Mouse (Mus musculus) midbrain, embryonic 11.5 days (tissue): ENCODE measurements at regions not wholly inside any gene's neighbourhood (a gene's known extent, or its start where the extent isn't known, plus 50 kb on each side); places are given as distances from the start of the nearest gene placed in this dataset.

Experiments
- ATAC-seq: fragments of 200-750 bp; cut with Nextera tagmentation; 2 replicates; pipeline ENCODE4 v1.8.0; 2017; ENCODE audit warnings: moderate TSS enrichment, moderate library complexity; ENCODE audit not compliant: low FRiP score
- DNase-seq: peaks from one replicate; pipeline ENCODE4 v3.0.0; 2015; ENCODE audit warnings: low spot score; ENCODE audit errors: missing footprints
- H3K27ac ChIP-seq: fragments of 300-500 bp; sonication (generic); 2 replicates; pipeline ENCODE4 v1.5.1; 2014; ENCODE audit warnings: low read depth, low read length
- H3K27me3 ChIP-seq: fragments of 300-500 bp; sonication (generic); 2 replicates; pipeline ENCODE4 v1.6.1; 2014; ENCODE audit warnings: mild to moderate bottlenecking, low read length, moderate library complexity, mixed read lengths; ENCODE audit not compliant: control insufficient read depth, insufficient read depth
- H3K36me3 ChIP-seq: fragments of 300-500 bp; sonication (generic); 2 replicates; pipeline ENCODE4 v1.6.1; 2014; ENCODE audit warnings: mild to moderate bottlenecking, low read length, moderate library complexity, mixed read lengths; ENCODE audit not compliant: control insufficient read depth, insufficient read depth
- H3K4me1 ChIP-seq: fragments of 300-500 bp; sonication (generic); 2 replicates; pipeline ENCODE4 v1.6.1; 2014; ENCODE audit warnings: low read length; ENCODE audit not compliant: control insufficient read depth, insufficient read depth
- H3K4me2 ChIP-seq: fragments of 300-500 bp; sonication (generic); 2 replicates; pipeline ENCODE4 v1.6.1; 2014; ENCODE audit warnings: mild to moderate bottlenecking, moderate library complexity
- H3K4me3 ChIP-seq: fragments of 300-500 bp; sonication (generic); 2 replicates; pipeline ENCODE4 v1.5.1; 2014; ENCODE audit warnings: low read depth, low read length
- H3K9ac ChIP-seq: fragments of 300-500 bp; sonication (generic); 2 replicates; pipeline ENCODE4 v1.6.1; 2014; ENCODE audit warnings: low read length
- H3K9me3 ChIP-seq: fragments of 300-500 bp; sonication (generic); 2 replicates; pipeline ENCODE4 v1.6.1; 2016; ENCODE audit warnings: low read length; ENCODE audit not compliant: control insufficient read depth
- WGBS: fragments of 180-500 bp; shearing (Covaris S2); extraction: QIAGEN DNeasy Blood & Tissue Kit; methylation state at CpG from one replicate; pipeline ENCODE4 v1.1.7; 2014; 5-methylcytosine and 5-hydroxymethylcytosine counted together

- 76% methylated on average over 6 of the region's 6 CpGs for whole genome bisulfite sequencing
- Histone ChIP-seq H3K9ac (no peak overlapping the region), H3K4me1 (peaks cover 11% of the 10 kb centered on the region; the same call in 1 of the 2 replicates), H3K4me3 (no peak overlapping the region), H3K9me3 (no peaks in the 10 kb centered on the region), H3K27ac (no peak overlapping the region), H3K4me2 (no peak overlapping the region), H3K36me3 (no peaks in the 10 kb centered on the region), H3K27me3 (no peaks in the 10 kb centered on the region)
- ATAC-seq: no peak
- no peak for DNase-seq
Measured at GRCm38 (mm10) chr9:63069919-63070318, 78.8 kb downstream of the Skor1 start.

DNA sequence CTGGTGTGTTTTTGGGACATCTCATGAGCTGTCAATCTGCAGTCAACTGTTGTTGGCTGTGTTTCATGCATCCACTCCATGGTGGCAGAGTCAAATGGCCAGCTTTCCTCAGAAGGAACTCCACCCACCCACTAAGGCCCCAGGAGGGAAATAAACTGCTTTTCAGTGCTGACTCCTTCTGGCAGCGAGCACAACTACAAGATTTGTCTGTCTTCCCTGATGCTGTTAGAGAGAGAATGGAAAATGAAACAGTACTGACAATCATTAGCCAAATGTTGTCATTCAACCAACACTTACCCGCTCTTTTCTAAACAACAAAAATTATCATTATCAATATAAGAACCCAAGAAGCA lies 79.3 kb upstream of the Pias1 start:
- Histone ChIP-seq H3K9me3 (no peaks in the 10 kb centered on the region; the same call in 1 of the 2 replicates), H3K4me1 (no peaks in the 10 kb centered on the region), H3K9ac (no peak overlapping the region), H3K27me3 (no peaks in the 10 kb centered on the region), H3K27ac (no peak overlapping the region), H3K4me2 (no peak overlapping the region), H3K36me3 (no peaks in the 10 kb centered on the region), H3K4me3 (no peak overlapping the region)
- DNase-seq: no peak
- 72% methylated on average over 2 of the region's 2 CpGs for WGBS
- ATAC-seq: no peak

- Histone ChIP-seq H3K36me3 (no peaks in the 10 kb centered on the region), H3K9ac (no peak overlapping the region), H3K4me3 (no peak overlapping the region), H3K9me3 (no peaks in the 10 kb centered on the region; the same call in 1 of the 2 replicates), H3K27ac (no peak overlapping the region), H3K4me2 (no peak overlapping the region), H3K4me1 (no peaks in the 10 kb centered on the region), H3K27me3 (no peaks in the 10 kb centered on the region)
- ATAC-seq (no peak), DNase-seq (no peak)
- WGBS: 87% methylated on average over 10 of the region's 10 CpGs
Measured at GRCm38 (mm10) chr9:63066384-63067053, 78.8 kb upstream of the Pias1 start.

- WGBS: 98% methylated on average over 2 of the region's 2 CpGs
- DNase-seq (no peak), ATAC-seq (no peak)
- Histone ChIP-seq H3K9me3 (no peaks in the 10 kb centered on the region; the same call in 1 of the 2 replicates), H3K4me1 (peaks cover 11% of the 10 kb centered on the region), H3K4me2 (no peak overlapping the region), H3K9ac (no peak overlapping the region), H3K4me3 (no peak overlapping the region), H3K27ac (no peak overlapping the region), H3K36me3 (no peaks in the 10 kb centered on the region), H3K27me3 (peaks cover 3% of the 10 kb centered on the region; the same call in 1 of the 2 replicates)
Measured at GRCm38 (mm10) chr9:63063525-63063924, 75.8 kb upstream of the Pias1 start.

DNA sequence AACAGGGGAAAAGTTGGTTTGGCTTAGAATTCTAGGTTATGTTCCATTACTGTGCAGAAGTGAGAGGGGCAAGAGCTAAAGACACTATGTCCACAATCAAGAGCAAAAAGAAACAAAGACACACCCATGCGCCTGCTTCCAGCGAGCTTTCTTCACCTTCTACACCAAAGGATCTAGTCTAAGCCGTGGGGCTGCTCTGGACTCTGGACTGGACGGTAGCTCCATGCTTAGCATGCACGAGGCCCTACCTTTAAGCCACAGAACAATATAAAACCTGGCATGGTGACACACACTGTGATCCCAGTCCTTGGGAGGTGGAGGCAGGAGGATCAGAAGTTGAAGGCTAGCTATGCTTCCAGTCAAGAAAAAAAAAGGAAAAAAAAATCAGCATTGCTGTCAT lies 73.0 kb upstream of the Pias1 start:
- WGBS: 77% methylated on average over 5 of the region's 5 CpGs
- H3K36me3 ChIP-seq: no peaks in the 10 kb centered on the region

DNA sequence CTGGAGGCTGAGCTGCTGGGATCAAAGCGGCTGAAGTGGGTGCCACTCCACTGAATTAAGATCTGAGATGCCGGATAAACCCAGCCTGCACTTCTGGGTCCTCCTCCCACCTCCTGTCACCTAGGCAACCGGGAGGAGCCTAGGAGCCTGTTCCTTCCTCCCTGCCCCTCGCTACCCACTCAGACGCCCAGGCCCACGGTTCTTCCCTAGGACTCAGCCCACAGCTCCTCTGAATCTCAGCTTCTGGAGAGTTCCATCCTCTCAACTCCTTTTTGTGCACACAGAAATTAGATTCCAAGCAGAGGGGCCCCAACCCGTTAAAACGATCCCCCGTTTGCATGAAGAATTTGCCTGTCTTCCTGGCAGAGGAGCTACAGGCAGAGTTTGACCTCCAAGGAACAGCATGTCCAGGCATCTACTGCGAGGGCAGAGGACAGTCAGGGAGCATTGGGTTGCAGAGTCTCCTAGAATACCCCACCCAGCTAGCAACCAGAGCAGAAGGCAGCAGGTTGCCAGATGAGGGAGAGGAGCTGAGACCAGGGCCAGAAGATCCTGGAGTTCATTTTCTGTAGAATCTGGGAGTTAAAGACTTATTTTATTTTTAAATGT lies 71.6 kb upstream of the Pias1 start:
- peak; percentile 93 for ATAC-seq
- Histone ChIP-seq H3K9me3 (no peaks in the 10 kb centered on the region; the same call in 1 of the 2 replicates), H3K4me2 (peak overlapping the region; percentile 43), H3K27ac (peak overlapping the region; percentile 88), H3K9ac (peak overlapping the region; percentile 46), H3K4me1 (peaks cover 12% of the 10 kb centered on the region), H3K36me3 (no peaks in the 10 kb centered on the region), H3K4me3 (peak overlapping the region; percentile 9), H3K27me3 (peaks cover 5% of the 10 kb centered on the region; the same call in 1 of the 2 replicates)
- 2% methylated on average over 10 of the region's 10 CpGs for WGBS
- no peak for DNase-seq

More for the DNA sequence above, 73.0 kb upstream of the Pias1 start:
- Histone ChIP-seq H3K27ac (no peak overlapping the region), H3K9me3 (no peaks in the 10 kb centered on the region; the same call in 1 of the 2 replicates), H3K27me3 (peaks cover 5% of the 10 kb centered on the region; the same call in 1 of the 2 replicates), H3K4me3 (no peak overlapping the region), H3K4me1 (peaks cover 12% of the 10 kb centered on the region), H3K4me2 (no peak overlapping the region), H3K9ac (no peak overlapping the region)
- DNase-seq (no peak), ATAC-seq (no peak)

DNA sequence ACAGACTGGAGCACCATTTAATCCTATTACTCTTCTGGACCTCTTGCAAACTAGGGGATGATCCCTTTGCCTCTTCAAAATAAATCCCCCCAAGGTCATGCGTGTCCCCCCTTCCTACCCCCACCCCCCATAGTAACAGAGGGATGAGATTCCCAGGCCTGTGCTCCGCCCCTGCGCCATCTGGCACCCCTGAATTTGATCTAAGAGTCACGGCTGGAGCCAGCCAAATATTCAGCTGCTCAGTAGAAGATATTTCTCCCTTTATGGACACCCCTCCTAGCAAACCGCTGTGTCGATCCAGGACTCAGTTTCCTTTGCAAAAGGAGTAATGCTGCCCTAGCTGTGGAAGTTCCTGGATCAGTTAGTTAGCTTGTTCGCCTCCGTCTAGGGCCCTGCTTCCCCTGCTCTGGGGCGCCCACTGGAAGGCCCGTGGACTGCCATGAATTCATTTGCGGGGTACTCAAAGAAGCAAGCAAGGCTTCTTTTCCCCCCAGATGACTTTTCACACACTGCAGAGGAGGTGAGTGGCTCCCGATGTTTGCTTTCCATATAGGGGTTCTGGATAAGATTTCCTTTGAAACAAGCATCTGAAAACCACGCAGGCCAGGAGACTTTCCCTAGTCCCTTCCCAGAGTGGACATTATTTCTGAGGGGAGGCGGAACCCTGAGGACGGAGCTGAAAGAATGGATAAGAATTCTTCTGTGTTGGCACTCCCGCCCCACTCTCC lies 70.9 kb upstream of the Pias1 start:
- Histone ChIP-seq H3K27ac (peak overlapping the region; percentile 88), H3K9me3 (no peaks in the 10 kb centered on the region; the same call in 1 of the 2 replicates), H3K9ac (peak overlapping the region; percentile 46), H3K4me1 (peaks cover 12% of the 10 kb centered on the region), H3K4me2 (peak overlapping the region; percentile 43), H3K4me3 (peak overlapping the region; percentile 9), H3K27me3 (peaks cover 5% of the 10 kb centered on the region; the same call in 1 of the 2 replicates), H3K36me3 (no peaks in the 10 kb centered on the region)
- ATAC-seq (peak; percentile 74), DNase-seq (peak; percentile 96)
- WGBS: 9% methylated on average over 16 of the region's 16 CpGs

DNA sequence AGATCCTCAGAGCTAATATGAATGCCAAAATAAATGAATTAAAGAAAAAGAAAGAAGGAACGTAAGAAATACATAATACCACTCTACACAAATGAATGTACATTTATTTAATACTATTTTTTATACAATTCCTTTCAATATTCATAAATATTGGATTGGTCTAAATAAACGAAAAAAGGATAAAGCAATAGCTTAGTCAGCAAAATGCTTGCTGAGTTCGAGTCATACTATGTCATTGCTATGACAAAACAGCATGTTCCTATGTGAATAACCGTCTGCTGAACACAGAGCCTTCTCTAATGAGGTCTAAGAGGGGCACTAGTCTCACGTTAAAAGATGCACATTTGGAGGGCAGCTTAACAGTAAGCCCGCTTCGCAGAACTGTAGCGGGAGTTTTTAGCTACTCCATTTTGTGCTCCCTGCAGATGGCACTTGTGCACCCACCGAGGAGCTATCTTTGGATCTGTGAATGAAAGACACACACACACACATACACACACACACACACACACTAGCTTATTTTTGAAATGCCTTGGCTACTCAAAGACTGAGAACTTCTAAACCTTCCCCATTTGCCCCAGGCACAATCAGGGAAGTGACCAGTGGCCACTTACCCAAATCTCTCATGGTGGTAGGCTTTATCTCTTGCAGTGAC lies 69.1 kb upstream of the Pias1 start:
- peaks cover 5% of the 10 kb centered on the region; the same call in 1 of the 2 replicates for H3K27me3 ChIP-seq

More for the DNA sequence above, 69.1 kb upstream of the Pias1 start:
- H3K9ac ChIP-seq: no peak overlapping the region
- ATAC-seq: no peak
- no peaks in the 10 kb centered on the region for H3K36me3 ChIP-seq
- no peak overlapping the region for H3K27ac ChIP-seq
- H3K4me2 ChIP-seq: no peak overlapping the region
- peaks cover 12% of the 10 kb centered on the region for H3K4me1 ChIP-seq
- no peak overlapping the region for H3K4me3 ChIP-seq
- DNase-seq: no peak
- no peaks in the 10 kb centered on the region for H3K9me3 ChIP-seq
- 86% methylated on average over 9 of the region's 9 CpGs for WGBS
